Mouse (Mus musculus): ENCODE results near the gene Olfr113. TPM values are rescaled to one million over a fixed set of nuclear protein-coding genes. Genes with fewer than 3 reads are reported as not detected.

Gene Olfr113
- polyA plus RNA-seq (2014; fragmentation: Illumina TruSeq; extraction: RNeasy Lipid Tissue Mini Kit (QIAGEN cat#74804); ENCODE audit: low replicate concordance) = not detected

DNA sequence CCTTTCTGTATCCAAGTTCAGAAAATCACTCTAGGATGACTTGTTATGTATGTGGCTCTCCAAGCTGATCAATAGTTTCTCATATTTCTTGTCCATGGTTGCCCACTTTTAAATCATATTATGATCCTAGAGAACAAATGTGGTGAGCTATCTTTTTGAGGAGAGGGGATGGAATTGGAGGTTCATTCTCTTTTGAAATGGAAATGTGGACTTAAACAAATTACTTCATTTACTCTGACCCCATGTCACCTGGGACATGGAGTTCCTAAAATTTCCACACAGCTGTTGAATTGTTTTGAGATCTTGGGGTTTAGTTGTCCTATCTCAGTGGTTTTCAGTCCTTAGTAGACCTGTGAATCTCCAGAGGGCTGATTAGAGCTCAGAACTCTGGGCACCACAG is at the start of gene Olfr113:
Gene Olfr113, minus strand, starts transcription at position 101 of the 400 bp plus-strand sequence.

GRCm38 (mm10) chr17:37627009-37627408 is 49.5 kb upstream of the Olfr113 start, which contains the start of the genes Olfr115 and Olfr116:
Gene Olfr115, minus strand, starts transcription at chr17:37627109.
Gene Olfr116, minus strand, starts transcription at chr17:37627199.

DNA sequence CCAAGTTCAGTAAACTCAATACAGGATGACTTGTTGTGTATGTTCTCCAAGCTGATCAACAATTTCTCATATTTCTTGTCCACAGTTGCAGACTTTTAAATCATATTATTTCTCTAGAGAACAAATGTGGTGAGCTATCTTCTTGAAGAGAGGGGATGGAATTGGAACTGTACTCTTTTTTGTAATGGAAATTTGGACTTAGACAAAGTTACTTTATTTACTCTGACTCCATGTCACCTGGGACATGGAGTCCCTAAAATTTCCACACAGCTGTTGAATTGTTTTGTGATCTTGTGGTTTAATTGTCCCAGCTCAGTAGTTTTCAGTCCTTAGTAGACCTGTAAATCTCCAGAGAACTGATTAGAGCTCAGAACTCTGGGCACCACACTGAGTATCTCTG is 15.2 kb upstream of the Olfr113 start, which contains the start of gene Olfr114:
Gene Olfr114, minus strand, starts transcription at position 101 of the 400 bp plus-strand sequence.

DNA sequence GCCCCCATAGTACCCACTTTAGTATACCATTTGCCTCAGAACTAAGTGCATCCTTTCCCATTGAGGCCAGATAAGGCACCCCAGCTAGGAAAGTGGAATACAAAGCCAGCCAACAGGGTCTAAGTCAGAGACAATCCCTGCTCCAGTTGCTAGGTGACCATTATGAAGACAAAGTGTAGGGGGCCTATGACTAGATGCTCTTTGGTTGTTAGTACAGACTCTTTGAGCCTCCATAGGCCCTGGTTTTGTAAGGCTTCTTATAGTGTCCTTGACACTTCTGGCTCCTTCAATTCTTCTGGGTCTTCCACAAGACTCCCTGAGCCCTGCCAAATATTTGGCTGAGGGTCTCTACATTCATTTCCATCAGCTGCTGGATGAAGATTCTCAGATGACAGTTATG is 8.1 kb downstream of the Olfr113 start, which contains the start of gene Olfr112:
Gene Olfr112, minus strand, starts transcription at position 101 of the 400 bp plus-strand sequence.

Other genes with a start within 250 kb of the Olfr113 start
- not detected for gene Olfr103, start 238.0 kb downstream of the Olfr113 start, polyA plus RNA-seq (2014; fragmentation: Illumina TruSeq; extraction: RNeasy Lipid Tissue Mini Kit (QIAGEN cat#74804); ENCODE audit: low replicate concordance)
- gene Olfr104-ps, start 218.1 kb downstream of the Olfr113 start, polyA plus RNA-seq (2014; fragmentation: Illumina TruSeq; extraction: RNeasy Lipid Tissue Mini Kit (QIAGEN cat#74804); ENCODE audit: low replicate concordance) = not detected
- not detected for gene Olfr105-ps, start 198.6 kb downstream of the Olfr113 start, polyA plus RNA-seq (2014; fragmentation: Illumina TruSeq; extraction: RNeasy Lipid Tissue Mini Kit (QIAGEN cat#74804); ENCODE audit: low replicate concordance)
- gene Olfr106-ps, start 187.3 kb downstream of the Olfr113 start, polyA plus RNA-seq (2014; fragmentation: Illumina TruSeq; extraction: RNeasy Lipid Tissue Mini Kit (QIAGEN cat#74804); ENCODE audit: low replicate concordance) = not detected
- not detected for gene Olfr107, start 178.4 kb downstream of the Olfr113 start, polyA plus RNA-seq (2014; fragmentation: Illumina TruSeq; extraction: RNeasy Lipid Tissue Mini Kit (QIAGEN cat#74804); ENCODE audit: low replicate concordance)
- not detected for gene Olfr108, start 132.2 kb downstream of the Olfr113 start, polyA plus RNA-seq (2014; fragmentation: Illumina TruSeq; extraction: RNeasy Lipid Tissue Mini Kit (QIAGEN cat#74804); ENCODE audit: low replicate concordance)
- gene Olfr109, start 118.7 kb downstream of the Olfr113 start, polyA plus RNA-seq (2014; fragmentation: Illumina TruSeq; extraction: RNeasy Lipid Tissue Mini Kit (QIAGEN cat#74804); ENCODE audit: low replicate concordance) = not detected
- gene H2-M2, start 94.1 kb downstream of the Olfr113 start, polyA plus RNA-seq (2014; fragmentation: Illumina TruSeq; extraction: RNeasy Lipid Tissue Mini Kit (QIAGEN cat#74804); ENCODE audit: low replicate concordance) = 4.4 TPM
- not detected for gene Olfr110, start 85.2 kb downstream of the Olfr113 start, polyA plus RNA-seq (2014; fragmentation: Illumina TruSeq; extraction: RNeasy Lipid Tissue Mini Kit (QIAGEN cat#74804); ENCODE audit: low replicate concordance)
- 0.45 TPM for gene Olfr111, start 69.6 kb downstream of the Olfr113 start, polyA plus RNA-seq (2014; fragmentation: Illumina TruSeq; extraction: RNeasy Lipid Tissue Mini Kit (QIAGEN cat#74804); ENCODE audit: low replicate concordance)
- not detected for gene Olfr112, start 8.2 kb downstream of the Olfr113 start, polyA plus RNA-seq (2014; fragmentation: Illumina TruSeq; extraction: RNeasy Lipid Tissue Mini Kit (QIAGEN cat#74804); ENCODE audit: low replicate concordance)
- not detected for gene Olfr114, start 15.1 kb upstream of the Olfr113 start, polyA plus RNA-seq (2014; fragmentation: Illumina TruSeq; extraction: RNeasy Lipid Tissue Mini Kit (QIAGEN cat#74804); ENCODE audit: low replicate concordance)
- gene Olfr115, start 49.4 kb upstream of the Olfr113 start, polyA plus RNA-seq (2014; fragmentation: Illumina TruSeq; extraction: RNeasy Lipid Tissue Mini Kit (QIAGEN cat#74804); ENCODE audit: low replicate concordance) = not detected
- not detected for gene Olfr116, start 49.5 kb upstream of the Olfr113 start, polyA plus RNA-seq (2014; fragmentation: Illumina TruSeq; extraction: RNeasy Lipid Tissue Mini Kit (QIAGEN cat#74804); ENCODE audit: low replicate concordance)
- gene Olfr117, start 86.1 kb upstream of the Olfr113 start, polyA plus RNA-seq (2014; fragmentation: Illumina TruSeq; extraction: RNeasy Lipid Tissue Mini Kit (QIAGEN cat#74804); ENCODE audit: low replicate concordance) = not detected
- not detected for gene Olfr118, start 89.3 kb upstream of the Olfr113 start, polyA plus RNA-seq (2014; fragmentation: Illumina TruSeq; extraction: RNeasy Lipid Tissue Mini Kit (QIAGEN cat#74804); ENCODE audit: low replicate concordance)
- not detected for gene Olfr119, start 118.9 kb upstream of the Olfr113 start, polyA plus RNA-seq (2014; fragmentation: Illumina TruSeq; extraction: RNeasy Lipid Tissue Mini Kit (QIAGEN cat#74804); ENCODE audit: low replicate concordance)
- gene Olfr120, start 144.1 kb upstream of the Olfr113 start, polyA plus RNA-seq (2014; fragmentation: Illumina TruSeq; extraction: RNeasy Lipid Tissue Mini Kit (QIAGEN cat#74804); ENCODE audit: low replicate concordance) = not detected
- not detected for gene Olfr121, start 171.2 kb upstream of the Olfr113 start, polyA plus RNA-seq (2014; fragmentation: Illumina TruSeq; extraction: RNeasy Lipid Tissue Mini Kit (QIAGEN cat#74804); ENCODE audit: low replicate concordance)
- not detected for gene Olfr122, start 190.9 kb upstream of the Olfr113 start, polyA plus RNA-seq (2014; fragmentation: Illumina TruSeq; extraction: RNeasy Lipid Tissue Mini Kit (QIAGEN cat#74804); ENCODE audit: low replicate concordance)
- not detected for gene Olfr123, start 215.9 kb upstream of the Olfr113 start, polyA plus RNA-seq (2014; fragmentation: Illumina TruSeq; extraction: RNeasy Lipid Tissue Mini Kit (QIAGEN cat#74804); ENCODE audit: low replicate concordance)
- not detected for gene Olfr124, start 222.2 kb upstream of the Olfr113 start, polyA plus RNA-seq (2014; fragmentation: Illumina TruSeq; extraction: RNeasy Lipid Tissue Mini Kit (QIAGEN cat#74804); ENCODE audit: low replicate concordance)